Mouse (Mus musculus): ENCODE measurements at regions not wholly inside any gene's neighbourhood (a gene's known extent, or its start where the extent isn't known, plus 50 kb on each side); places are given as distances from the start of the nearest gene placed in this dataset.

GRCm38 (mm10) chr17:15252187-15252586, 124.5 kb downstream of the Dll1 start:
- Histone ChIP-seq H3K27ac (ENCODE audit: low read depth, low read length) (no peak overlapping the region), H3K9ac (ENCODE audit: low read depth, low read length) (no peak overlapping the region), H3K4me3 (ENCODE audit: low read depth, low read length) (no peak overlapping the region), H3K9me3 (ENCODE audit: control insufficient read depth) (no peaks in the 10 kb centered on the region), H3K4me2 (replicated peaks; ENCODE audit: low read depth) (no peak overlapping the region), H3K36me3 (ENCODE audit: control insufficient read depth, insufficient read depth) (no peaks in the 10 kb centered on the region), H3K27me3 (replicated peaks; ENCODE audit: control insufficient read depth, insufficient read depth, low read length) (no peaks in the 10 kb centered on the region), H3K4me1 (replicated peaks; ENCODE audit: control insufficient read depth, insufficient read depth, low read length) (no peaks in the 10 kb centered on the region)
- WGBS, result 66% methylated on average over 2 of the region's 2 CpGs
- no peak for ATAC-seq
- no peak for TF ChIP-seq CTCF (IDR thresholded peaks at IDR 0.05; ENCODE audit: low read depth)

GRCm38 (mm10) chr17:15251641-15252040, 125.0 kb downstream of the Dll1 start:
- H3K4me3 ChIP-seq (ENCODE audit: low read depth, low read length), result no peak overlapping the region
- no peak for ATAC-seq
- no peak overlapping the region for H3K9ac ChIP-seq (ENCODE audit: low read depth, low read length)
- H3K27ac ChIP-seq (ENCODE audit: low read depth, low read length), result no peak overlapping the region
- no peak overlapping the region for H3K4me2 ChIP-seq (replicated peaks; ENCODE audit: low read depth)
- H3K27me3 ChIP-seq (replicated peaks; ENCODE audit: control insufficient read depth, insufficient read depth, low read length), result no peaks in the 10 kb centered on the region
- no peaks in the 10 kb centered on the region for H3K4me1 ChIP-seq (replicated peaks; ENCODE audit: control insufficient read depth, insufficient read depth, low read length)
- no peaks in the 10 kb centered on the region for H3K36me3 ChIP-seq (ENCODE audit: control insufficient read depth, insufficient read depth)
- no peaks in the 10 kb centered on the region for H3K9me3 ChIP-seq (ENCODE audit: control insufficient read depth)
- TF ChIP-seq CTCF (IDR thresholded peaks at IDR 0.05; ENCODE audit: low read depth), result no peak
- WGBS, result 58% methylated on average over 1 of the region's 1 CpGs

GRCm38 (mm10) chr17:15248417-15248791, 128.3 kb downstream of the Dll1 start:
- ATAC-seq, result no peak
- Histone ChIP-seq H3K9me3 (ENCODE audit: control insufficient read depth) (no peaks in the 10 kb centered on the region), H3K4me1 (replicated peaks; ENCODE audit: control insufficient read depth, insufficient read depth, low read length) (no peaks in the 10 kb centered on the region), H3K4me3 (ENCODE audit: low read depth, low read length) (no peak overlapping the region), H3K9ac (ENCODE audit: low read depth, low read length) (no peak overlapping the region), H3K36me3 (ENCODE audit: control insufficient read depth, insufficient read depth) (no peaks in the 10 kb centered on the region), H3K4me2 (replicated peaks; ENCODE audit: low read depth) (no peak overlapping the region), H3K27ac (ENCODE audit: low read depth, low read length) (no peak overlapping the region), H3K27me3 (replicated peaks; ENCODE audit: control insufficient read depth, insufficient read depth, low read length) (no peaks in the 10 kb centered on the region)
- no peak for TF ChIP-seq CTCF (IDR thresholded peaks at IDR 0.05; ENCODE audit: low read depth)
- WGBS, result 57% methylated on average over 4 of the region's 4 CpGs

GRCm38 (mm10) chr17:15247546-15248416, 128.9 kb downstream of the Dll1 start:
- Histone ChIP-seq H3K4me3 (ENCODE audit: low read depth, low read length) (no peak overlapping the region), H3K36me3 (ENCODE audit: control insufficient read depth, insufficient read depth) (no peaks in the 10 kb centered on the region), H3K4me2 (replicated peaks; ENCODE audit: low read depth) (no peak overlapping the region; the same call in 1 of the 2 replicates), H3K9me3 (ENCODE audit: control insufficient read depth) (no peaks in the 10 kb centered on the region), H3K27me3 (replicated peaks; ENCODE audit: control insufficient read depth, insufficient read depth, low read length) (no peaks in the 10 kb centered on the region), H3K9ac (ENCODE audit: low read depth, low read length) (no peak overlapping the region), H3K4me1 (replicated peaks; ENCODE audit: control insufficient read depth, insufficient read depth, low read length) (no peaks in the 10 kb centered on the region), H3K27ac (ENCODE audit: low read depth, low read length) (no peak overlapping the region)
- TF ChIP-seq CTCF (IDR thresholded peaks at IDR 0.05; ENCODE audit: low read depth), result no peak
- WGBS, result 19% methylated on average over 20 of the region's 20 CpGs
- ATAC-seq, result no peak

- ATAC-seq, result no peak
- Histone ChIP-seq H3K4me1 (replicated peaks; ENCODE audit: control insufficient read depth, insufficient read depth, low read length) (no peaks in the 10 kb centered on the region), H3K4me2 (replicated peaks; ENCODE audit: low read depth) (no peak overlapping the region), H3K4me3 (ENCODE audit: low read depth, low read length) (no peak overlapping the region), H3K9ac (ENCODE audit: low read depth, low read length) (no peak overlapping the region), H3K27me3 (replicated peaks; ENCODE audit: control insufficient read depth, insufficient read depth, low read length) (peaks cover 9% of the 10 kb centered on the region; the same call in 1 of the 2 replicates), H3K9me3 (ENCODE audit: control insufficient read depth) (no peaks in the 10 kb centered on the region), H3K36me3 (ENCODE audit: control insufficient read depth, insufficient read depth) (no peaks in the 10 kb centered on the region), H3K27ac (ENCODE audit: low read depth, low read length) (no peak overlapping the region)
- TF ChIP-seq CTCF (IDR thresholded peaks at IDR 0.05; ENCODE audit: low read depth), result no peak
- 48% methylated on average over 6 of the region's 6 CpGs for WGBS
Measured at GRCm38 (mm10) chr17:15242976-15243635, 133.6 kb downstream of the Dll1 start.

GRCm38 (mm10) chr17:15242356-15242755, 134.3 kb downstream of the Dll1 start:
- H3K27me3 ChIP-seq (replicated peaks; ENCODE audit: control insufficient read depth, insufficient read depth, low read length), result peaks cover 10% of the 10 kb centered on the region; the same call in 1 of the 2 replicates
- no peak for ATAC-seq
- WGBS, result 80% methylated on average over 8 of the region's 8 CpGs
- no peak overlapping the region for H3K4me3 ChIP-seq (ENCODE audit: low read depth, low read length)
- no peak overlapping the region for H3K9ac ChIP-seq (ENCODE audit: low read depth, low read length)
- H3K27ac ChIP-seq (ENCODE audit: low read depth, low read length), result no peak overlapping the region
- no peak overlapping the region for H3K4me2 ChIP-seq (replicated peaks; ENCODE audit: low read depth)
- TF ChIP-seq CTCF (IDR thresholded peaks at IDR 0.05; ENCODE audit: low read depth), result no peak
- H3K4me1 ChIP-seq (replicated peaks; ENCODE audit: control insufficient read depth, insufficient read depth, low read length), result no peaks in the 10 kb centered on the region
- H3K36me3 ChIP-seq (ENCODE audit: control insufficient read depth, insufficient read depth), result no peaks in the 10 kb centered on the region
- no peaks in the 10 kb centered on the region for H3K9me3 ChIP-seq (ENCODE audit: control insufficient read depth)
